Mouse (Mus musculus): ENCODE results near the gene Ttll10.

DNA sequence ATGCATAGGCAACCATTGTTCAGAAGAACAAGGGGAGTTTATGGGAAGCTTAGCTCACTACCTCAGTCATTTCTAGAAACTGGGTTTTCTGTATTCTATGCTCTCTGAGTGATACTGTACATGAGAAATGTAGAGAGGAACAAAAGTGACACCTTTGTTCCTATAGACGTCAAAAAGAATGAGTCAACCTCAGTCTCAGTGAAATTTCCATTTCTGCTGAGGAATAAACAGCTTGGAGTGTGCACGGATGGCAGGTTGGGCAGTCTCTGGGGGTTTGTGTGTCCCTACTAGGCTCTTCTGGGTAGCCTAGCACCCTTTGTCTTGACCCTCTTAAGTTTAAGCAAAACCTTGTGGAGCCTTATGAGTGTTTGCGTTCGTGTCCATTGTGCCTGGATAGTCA is 50.8 kb downstream of the Ttll10 start:
- no peak for TF ChIP-seq CTCF (IDR thresholded peaks at IDR 0.05; ENCODE audit: borderline replicate concordance, control insufficient read depth, extremely low read depth, insufficient read depth, low read length, poor library complexity)
- no peak for TF ChIP-seq POLR2A (IDR thresholded peaks at IDR 0.05; ENCODE audit: control insufficient read depth, extremely low read depth, insufficient read depth, low read length, poor library complexity)

Measured in thymus, adult 2 months (tissue).